Mouse (Mus musculus) lung, embryonic 16.5 days (tissue): ENCODE results near the gene Mlana. TPM values are rescaled to one million over a fixed set of nuclear protein-coding genes. Genes with fewer than 3 reads are reported as not detected.

Source experiments
- polyA plus RNA-seq: library from polyadenylated mRNA; unstranded; fragments of >200 nt; fragmentation: Nextera tagmentation; extraction: Ambion mirVana; gene quantifications from 2 replicates; pipeline ENCODE4 v1.2.1, GENCODE M21; 2015

Gene Mlana
- polyA plus RNA-seq, 1 experiment from 2014 or later = not detected

Other genes starting within 250 kb of the Mlana start
- gene Ric1, start 175.5 kb upstream of the Mlana start, polyA plus RNA-seq = 12.3 and 13.5 TPM in 2 replicates
- gene Ermp1, start 49.4 kb upstream of the Mlana start, polyA plus RNA-seq = 5.8 and 6.2 TPM in 2 replicates
- gene 9930021J03Rik, start 108.2 kb downstream of the Mlana start, polyA plus RNA-seq = 3.8 and 4.1 TPM in 2 replicates
- 13.7 TPM in 2 replicates for gene Ranbp6, start 115.2 kb downstream of the Mlana start, polyA plus RNA-seq
- gene Il33, start 227.3 kb downstream of the Mlana start, polyA plus RNA-seq = 9.1 and 11.4 TPM in 2 replicates